Comparison of ENCODE assay signal across 8 mouse cellular contexts in genomic region chr14:21891581-21892340, GRCm38 (mm10). TPM values are rescaled to one million over a fixed set of nuclear protein-coding genes. Genes with fewer than 3 reads are reported as not detected.
DNase-seq lines count a peak whose midpoint lies in the region; ATAC-seq and TF ChIP-seq lines count a peak whose summit lies in the region.

No protein-coding gene starts in this region.

- 19% methylated on average over 15 of the region's 15 CpGs for WGBS in hindbrain, postnatal 0 days
- 28% methylated on average over 15 of the region's 15 CpGs for WGBS in midbrain, postnatal 0 days

- no peaks in the 10 kb centered on the region for H3K9me3 ChIP-seq in hindbrain, postnatal 0 days (ENCODE audit: low read length)
- H3K9me3 ChIP-seq in midbrain, postnatal 0 days (ENCODE audit: low read length), result no peaks in the 10 kb centered on the region

- 0 out of 2 replicates have a peak overlapping the region, but pooled peaks have one; percentile 5 for H3K4me2 ChIP-seq in hindbrain, postnatal 0 days (ENCODE audit: low read depth, low read length)
- peak overlapping the region; percentile 18; the same call in 1 of the 2 replicates for H3K4me2 ChIP-seq in midbrain, postnatal 0 days (ENCODE audit: low read depth, low read length, poor library complexity, severe bottlenecking)

- no peak overlapping the region for H3K9ac ChIP-seq in hindbrain, postnatal 0 days (replicated peaks; ENCODE audit: low read length)
- no peak overlapping the region for H3K9ac ChIP-seq in midbrain, postnatal 0 days (replicated peaks; ENCODE audit: low read length, poor library complexity, severe bottlenecking)

- ATAC-seq in hindbrain, postnatal 0 days, result peak; percentile 70
- ATAC-seq in midbrain, postnatal 0 days (ENCODE audit: low FRiP score), result no peak
- ATAC-seq in inflammation-experienced regulatory T-cells, adult 6 months, result no peak

- no peaks in the 10 kb centered on the region for H3K36me3 ChIP-seq in hindbrain, postnatal 0 days (ENCODE audit: insufficient read depth, low read length)
- no peaks in the 10 kb centered on the region for H3K36me3 ChIP-seq in midbrain, postnatal 0 days (ENCODE audit: insufficient read depth, low read length)

- H3K4me1 ChIP-seq in hindbrain, postnatal 0 days (ENCODE audit: insufficient read depth, low read length), result no peaks in the 10 kb centered on the region
- no peaks in the 10 kb centered on the region for H3K4me1 ChIP-seq in midbrain, postnatal 0 days (ENCODE audit: insufficient read depth, low read length)

- H3K27me3 ChIP-seq in hindbrain, postnatal 0 days (ENCODE audit: insufficient read depth, low read length), result no peaks in the 10 kb centered on the region
- no peaks in the 10 kb centered on the region for H3K27me3 ChIP-seq in midbrain, postnatal 0 days (ENCODE audit: insufficient read depth, low read length)

- intact Hi-C loops in heart, postnatal 36 days (cut with DNase I), result loop anchor here (2.0 kb wide), 1 partner anchor 39 kb away; no protein-coding TSS in a partner anchor

- DNase-seq in heart, adult 11 months, result peak; percentile 85
- no peak for DNase-seq in heart, postnatal 36 days
- peak; percentile 87 for DNase-seq in embryo, embryonic 10.5 days (ENCODE audit: low spot score)
- peak; percentile 64 for DNase-seq in hindbrain, postnatal 0 days (ENCODE audit: low spot score)
- peak; percentile 58 for DNase-seq in midbrain, postnatal 0 days (ENCODE audit: low spot score)
- DNase-seq in thymus, postnatal 36 days, result no peak
- DNase-seq in thymus, postnatal 0 days (ENCODE audit: low spot score), result no peak

- TF ChIP-seq CTCF in hindbrain, postnatal 0 days (IDR thresholded peaks at IDR 0.05; ENCODE audit: low read depth), result no peak
- no peak for TF ChIP-seq CTCF in midbrain, postnatal 0 days (IDR thresholded peaks at IDR 0.05)

- H3K27ac ChIP-seq in hindbrain, postnatal 0 days, result no peak overlapping the region
- no peak overlapping the region for H3K27ac ChIP-seq in midbrain, postnatal 0 days (ENCODE audit: low read depth, low read length)

- no peak overlapping the region for H3K4me3 ChIP-seq in hindbrain, postnatal 0 days (ENCODE audit: low read length)
- H3K4me3 ChIP-seq in midbrain, postnatal 0 days (ENCODE audit: low read depth, low read length), result no peak overlapping the region

RNA-seq across cellular contexts. Expression of gene Comtd1, which starts 43.0 kb away (rescaled TPM):
- total RNA-seq in heart, postnatal 36 days (2021), result 1 to 10 TPM; 8.5 to 8.8 TPM
- total RNA-seq in hindbrain, postnatal 0 days (2014; rRNA removed), result 37.1 and 47.9 TPM in 2 replicates
- polyA plus RNA-seq in hindbrain, postnatal 0 days (2015; fragmentation: Nextera tagmentation; extraction: Ambion mirVana), result 62.2 and 62.8 TPM in 2 replicates
- 34.2 and 38.5 TPM in 2 replicates for total RNA-seq in midbrain, postnatal 0 days (2014; rRNA removed)
- 58.4 and 65.3 TPM in 2 replicates for polyA plus RNA-seq in midbrain, postnatal 0 days (2015; fragmentation: Nextera tagmentation; extraction: Ambion mirVana)
- polyA plus RNA-seq in inflammation-experienced regulatory T-cells, adult 6 months (2017; shearing (Covaris generic)), result 10 to 100 TPM; 15.0 to 21.0 (median 18.2) TPM
- 26.3 and 29.1 TPM in 2 replicates for polyA plus RNA-seq in thymus, postnatal 0 days (2015; fragmentation: Nextera tagmentation; extraction: Ambion mirVana)

Comparison
In these comparisons a context has a peak if more than half of its experiments do, and no peak if none do; other contexts are left out.
1. DNase-seq: peak in heart, adult 11 months (single experiment), embryo, embryonic 10.5 days (single experiment), hindbrain, postnatal 0 days (single experiment) and midbrain, postnatal 0 days (single experiment); none in heart, postnatal 36 days (0 of 2), thymus, postnatal 36 days (0 of 2) and thymus, postnatal 0 days (single experiment).